Mouse (Mus musculus) gastrocnemius, postnatal 14 days (tissue): ENCODE results near the gene Aqp3. TPM values are rescaled to one million over a fixed set of nuclear protein-coding genes. Genes with fewer than 3 reads are reported as not detected.

Experiments used
- DNase-seq: peaks from one replicate; pipeline ENCODE4 v3.0.0; 2021; ENCODE audit warnings: mixed read lengths
- intact Hi-C: fragments of 180-260 bp; cut with DNase I; formaldehyde crosslinking; loops from one replicate; pipeline ENCODE4 v1.15.1; 2025; ENCODE audit warnings: low total_unique reads
- long read RNA-seq, 2 experiments: library from polyadenylated mRNA; stranded (forward); transcript quantifications; one replicate each; pipeline ENCODE4 v2.0.0; 2021
- total RNA-seq, 2 experiments: library from RNA; stranded (reverse); gene quantifications; 2 replicates each; pipeline ENCODE4 v1.2.3; 2021

The Aqp3 gene
- not detected for total RNA-seq
- long read RNA-seq, experiment 1: 0 reads
- long read RNA-seq, experiment 2: 0 reads

GRCm38 (mm10) chr4:41097871-41098576, at the start of gene Aqp3:
TSS of gene Aqp3 (minus strand) at chr4:41098183.
- intact Hi-C loops: no loop called here
- DNase-seq: no peak

GRCm38 (mm10) chr4:41142601-41143000, 44.6 kb upstream of the Aqp3 start:
- intact Hi-C loops: no loop called here
- no peak for DNase-seq

DNA sequence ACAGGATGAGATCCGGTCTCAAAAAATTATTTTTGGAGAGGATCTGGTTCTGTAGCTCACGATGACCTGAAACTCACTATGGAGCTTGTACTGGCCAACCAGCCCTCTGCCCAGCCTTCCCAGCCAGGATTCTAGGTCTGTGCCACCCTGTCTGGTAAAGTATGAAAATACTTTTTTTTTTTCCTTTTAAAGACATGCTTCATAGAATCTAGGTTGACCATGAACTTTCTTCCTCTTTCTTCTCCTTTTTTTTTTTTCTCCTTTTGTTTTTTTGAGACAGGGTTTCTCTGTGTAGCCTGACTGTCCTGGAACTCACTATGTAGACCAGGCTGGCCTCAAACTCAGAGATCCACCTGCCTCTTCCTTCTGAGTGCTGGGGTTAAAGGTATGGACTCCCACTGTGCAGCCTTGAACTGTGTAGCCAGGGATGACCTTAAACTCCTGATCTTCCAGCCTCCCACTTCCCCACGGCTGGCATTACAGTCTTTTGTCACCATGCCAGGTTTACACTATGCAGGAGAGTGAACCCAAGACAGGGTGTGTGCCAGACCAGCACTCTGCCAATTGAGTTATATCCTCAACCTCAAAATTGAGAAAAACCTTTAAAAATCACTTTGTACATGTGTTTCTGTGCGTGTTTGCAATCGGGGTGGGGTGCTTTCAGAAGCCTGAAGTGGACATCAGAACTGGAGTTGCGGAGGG, 42.3 kb upstream of the Aqp3 start:
- intact Hi-C loops: no loop called here
- DNase-seq: no peak

DNA sequence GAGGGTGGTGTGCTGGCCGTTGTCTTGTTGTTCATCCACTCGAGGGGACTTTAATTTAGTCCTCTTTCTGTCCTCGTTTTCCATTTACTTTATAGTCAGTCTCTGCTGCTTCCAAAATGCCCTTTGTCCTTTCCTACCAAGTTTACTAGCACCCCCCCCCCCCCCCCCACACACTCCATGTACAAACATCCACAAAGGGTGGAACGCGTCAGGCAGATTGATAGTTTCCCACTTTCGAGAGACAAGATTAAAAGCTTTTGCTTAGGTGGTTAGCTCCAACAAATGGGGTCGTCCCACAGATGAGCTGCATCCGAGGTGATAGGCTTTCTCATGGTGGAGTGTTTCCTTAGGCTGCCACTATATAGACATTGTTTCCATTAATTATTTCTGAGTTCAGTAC, 38.8 kb upstream of the Aqp3 start:
- intact Hi-C loops: no loop called here
- DNase-seq: no peak

GRCm38 (mm10) chr4:41136454-41136805, 38.4 kb upstream of the Aqp3 start:
- intact Hi-C loops: no loop called here
- peak; percentile 26 for DNase-seq

- intact Hi-C loops: no loop called here
Observed at GRCm38 (mm10) chr4:41135711-41136453, 37.9 kb upstream of the Aqp3 start, which contains the start of gene Ube2r2. TSS of gene Ube2r2 (plus strand) at chr4:41135743.

GRCm38 (mm10) chr4:41134935-41135710, 37.1 kb upstream of the Aqp3 start:
- intact Hi-C loops: no loop called here
- DNase-seq: peak; percentile 83

More at GRCm38 (mm10) chr4:41135711-41136453, 37.9 kb upstream of the Aqp3 start, which contains the start of gene Ube2r2:
- DNase-seq: peak; percentile 75

DNA sequence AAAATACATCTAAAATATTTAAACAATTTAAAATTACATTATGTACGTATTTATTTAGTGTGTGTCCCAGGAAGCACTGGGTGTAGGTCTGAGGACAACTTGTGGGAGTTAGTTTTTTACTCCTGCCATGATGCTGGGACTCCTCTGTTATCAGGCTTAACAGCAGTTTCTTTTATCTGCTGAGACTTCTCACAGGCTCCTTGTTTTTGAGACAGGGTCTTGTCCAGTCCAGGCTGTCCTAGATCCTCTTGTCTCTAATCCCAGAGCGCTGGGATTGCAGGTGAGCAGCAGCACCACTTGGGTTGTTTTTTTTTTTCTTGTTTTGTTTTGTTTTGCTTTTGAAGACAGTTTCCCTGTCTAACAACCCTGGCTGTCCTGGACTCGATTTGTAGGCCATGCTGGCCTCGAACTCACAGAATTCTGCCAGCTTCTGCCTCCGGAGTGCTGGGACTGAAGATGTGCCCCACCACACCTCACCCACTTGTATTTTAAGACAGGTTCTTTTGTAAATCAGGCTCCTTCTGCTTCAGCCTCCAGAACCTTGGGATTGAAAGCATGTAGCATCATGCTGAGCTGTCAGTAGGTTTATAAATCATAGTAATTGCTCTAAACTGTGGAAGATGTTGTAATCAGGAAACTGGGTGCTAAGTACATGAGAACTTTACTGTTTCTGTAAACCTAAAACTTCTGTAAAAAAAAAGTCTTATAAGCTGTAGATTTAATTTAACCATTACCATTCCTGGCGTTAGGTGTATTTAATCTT, 35.7 kb upstream of the Aqp3 start:
- DNase-seq: no peak
- intact Hi-C loops: no loop called here

DNA sequence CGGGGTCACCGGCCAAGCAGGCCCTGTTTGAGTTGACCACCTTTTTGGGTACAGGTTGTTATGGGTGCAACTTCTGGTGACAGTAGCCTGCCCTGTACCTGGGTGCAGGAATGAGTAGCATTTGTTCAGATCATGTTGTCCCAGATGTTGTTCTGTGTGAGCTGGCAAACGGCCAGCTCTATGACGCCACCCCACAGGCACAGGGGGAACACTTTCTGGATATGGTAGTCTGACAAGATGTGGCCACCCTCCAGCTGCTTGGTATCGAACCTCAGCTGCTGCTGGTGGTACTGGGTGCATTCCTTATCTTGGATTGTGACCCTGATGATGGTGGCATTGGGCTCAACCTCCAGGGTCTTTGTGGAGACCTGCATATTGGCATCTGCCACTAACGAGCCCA, 34.5 kb upstream of the Aqp3 start:
- DNase-seq: no peak
- intact Hi-C loops: no loop called here

DNA sequence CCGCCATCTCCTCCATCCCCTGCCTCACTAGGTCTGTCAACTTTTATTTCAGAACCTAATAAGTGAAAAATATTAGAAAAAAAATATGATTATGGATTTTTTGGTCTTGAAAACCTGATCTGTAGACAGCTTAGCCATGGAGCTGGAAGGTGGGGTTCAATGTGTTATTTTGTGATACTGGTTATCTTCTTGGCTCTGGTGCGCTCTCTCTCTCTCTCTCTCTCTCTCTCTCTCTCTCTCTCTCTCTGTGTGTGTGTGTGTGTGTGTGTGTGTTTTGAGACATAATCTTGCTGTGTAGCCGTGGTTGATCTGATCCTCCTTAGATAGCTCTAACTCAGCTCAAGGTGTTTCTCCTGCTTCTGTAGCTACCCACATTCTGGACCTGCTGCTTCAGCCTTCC, 31.9 kb upstream of the Aqp3 start:
- intact Hi-C loops: loop anchor here (5.0 to 10.0 kb wide), 2 partner anchors 37 to 145 kb away; partner anchors contain the start of gene Ubap2
- DNase-seq: no peak

DNA sequence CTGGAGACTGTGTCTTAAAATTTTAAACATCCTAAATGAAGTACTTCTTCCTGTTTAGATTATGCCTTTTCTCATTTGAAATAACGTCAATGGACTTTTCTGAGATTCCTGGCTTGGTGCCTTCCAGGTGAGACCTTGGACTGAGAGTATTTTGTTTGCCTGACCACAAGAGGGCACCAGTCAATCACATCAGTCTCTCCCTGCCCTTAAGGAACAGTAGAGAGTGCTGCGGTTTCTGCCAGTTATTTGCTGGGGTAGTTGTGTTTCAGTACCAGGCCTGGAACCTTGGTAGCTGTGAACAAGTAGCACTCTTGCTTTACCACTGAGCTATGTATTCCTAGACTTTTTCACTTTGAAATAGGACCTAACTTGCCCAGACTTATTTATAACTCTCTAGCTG, 31.4 kb upstream of the Aqp3 start:
- peak; percentile 58 for DNase-seq
- intact Hi-C loops: loop anchor here (5.0 to 10.0 kb wide), 2 partner anchors 38 to 145 kb away; partner anchors contain the start of gene Ubap2

GRCm38 (mm10) chr4:41124180-41124951, 26.4 kb upstream of the Aqp3 start, which contains the start of gene Nol6:
TSS of gene Nol6 (minus strand) at chr4:41124455.
- intact Hi-C loops: loop anchor here (10.0 kb wide), 1 partner anchor 150 kb away; the partner anchor contains the start of gene Ubap2
- DNase-seq: peak; percentile 98

GRCm38 (mm10) chr4:41118706-41119292, 20.8 kb upstream of the Aqp3 start:
- intact Hi-C loops: no loop called here
- peak; percentile 69 for DNase-seq

- intact Hi-C loops: no loop called here
- DNase-seq: no peak
Observed at GRCm38 (mm10) chr4:41116817-41117216, 18.8 kb upstream of the Aqp3 start.

GRCm38 (mm10) chr4:41115793-41116192, 17.8 kb upstream of the Aqp3 start:
- DNase-seq: no peak
- intact Hi-C loops: no loop called here

- no peak for DNase-seq
- intact Hi-C loops: no loop called here
Observed at GRCm38 (mm10) chr4:41115074-41115473, 17.1 kb upstream of the Aqp3 start.

DNA sequence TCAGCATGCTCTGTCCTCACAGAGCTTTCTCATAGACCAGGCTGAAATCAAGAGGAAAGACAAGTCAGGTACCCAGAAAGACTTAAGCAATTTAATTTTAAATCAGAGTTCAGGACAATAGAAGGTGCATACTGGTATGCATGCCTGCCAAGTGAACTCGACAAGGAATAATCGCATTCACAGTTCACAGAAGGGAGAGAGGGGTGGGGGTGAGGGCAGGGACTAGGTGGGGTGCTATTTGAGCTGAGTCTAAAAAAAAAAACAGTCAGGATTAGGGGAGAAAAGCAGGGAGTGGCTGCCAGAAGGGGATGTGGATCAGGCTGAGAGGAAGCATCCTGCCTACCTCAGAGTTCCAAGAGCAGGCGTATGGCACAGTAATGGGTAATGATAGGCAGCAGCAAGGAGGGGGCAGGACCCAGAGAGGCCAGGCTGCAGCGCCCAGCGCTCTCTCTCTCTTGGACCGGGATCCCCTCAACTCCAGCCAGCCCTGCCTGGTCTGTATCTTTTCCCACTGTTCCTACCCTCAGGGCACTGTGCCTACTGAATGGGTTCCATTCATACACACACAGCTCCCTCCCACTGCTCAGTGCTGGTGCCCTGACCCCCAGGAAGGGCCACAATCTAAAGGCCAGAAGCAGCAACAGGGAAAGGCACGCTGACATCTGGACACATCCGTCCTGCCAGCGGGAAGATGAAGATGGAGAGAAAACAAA, 16.5 kb upstream of the Aqp3 start:
- no peak for DNase-seq
- intact Hi-C loops: no loop called here
